Mouse (Mus musculus): ENCODE data around the gene Clock. TPM values are rescaled to one million over a fixed set of nuclear protein-coding genes. Genes with fewer than 3 reads are reported as not detected.

Gene Clock
- polyA plus RNA-seq, 1 experiment from 2014 or later, result 10.2 TPM

GRCm38 (mm10) chr5:76164827-76165226 lies 139.8 kb downstream of the Clock start:
- Histone ChIP-seq H3K9me3 (no peaks in the 10 kb centered on the region), H3K36me3 (replicated peaks) (no peaks in the 10 kb centered on the region), H3K4me3 (no peak overlapping the region), H3K27me3 (ENCODE audit: poor library complexity, severe bottlenecking) (no peaks in the 10 kb centered on the region), H3K4me1 (peaks cover 11% of the 10 kb centered on the region), H3K27ac (no peak overlapping the region)
- no peak for DNase-seq (ENCODE audit: extremely low spot score, low spot score)
- 75% methylated on average over 7 of the region's 7 CpGs for WGBS

- DNase-seq (ENCODE audit: extremely low spot score, low spot score), result no peak
- no peak overlapping the region for H3K4me3 ChIP-seq
- H3K9me3 ChIP-seq, result no peaks in the 10 kb centered on the region
- WGBS, result 61% methylated on average over 4 of the region's 4 CpGs
- H3K36me3 ChIP-seq (replicated peaks), result no peaks in the 10 kb centered on the region; the same call in 1 of the 2 replicates
- H3K27me3 ChIP-seq (ENCODE audit: poor library complexity, severe bottlenecking), result no peaks in the 10 kb centered on the region
- H3K27ac ChIP-seq, result no peak overlapping the region
- H3K4me1 ChIP-seq, result peaks cover 10% of the 10 kb centered on the region
Observed at GRCm38 (mm10) chr5:76163828-76164390, 140.7 kb downstream of the Clock start.

DNA sequence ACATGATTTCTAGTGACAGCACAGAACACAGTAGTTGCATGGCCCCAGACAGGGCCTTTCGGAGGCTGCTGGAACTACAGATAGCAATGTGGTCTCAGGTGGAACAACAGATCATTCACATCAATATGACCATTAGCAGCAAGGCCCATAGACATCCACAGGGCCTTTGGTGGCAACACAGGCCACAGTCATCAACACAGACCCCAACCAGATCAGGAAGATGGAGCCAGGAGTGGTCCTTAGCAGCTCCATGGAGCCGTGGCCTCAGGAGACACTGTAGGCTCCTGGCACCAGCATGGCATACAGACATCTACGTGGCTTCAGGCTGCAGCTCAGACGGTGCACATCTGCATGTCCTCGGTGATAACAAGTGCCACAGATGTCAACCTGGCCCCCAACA lies 141.7 kb downstream of the Clock start:
- DNase-seq (ENCODE audit: extremely low spot score, low spot score), result no peak
- 89% methylated on average over 5 of the region's 5 CpGs for WGBS
- Histone ChIP-seq H3K4me3 (no peak overlapping the region), H3K27ac (no peak overlapping the region), H3K36me3 (replicated peaks) (no peaks in the 10 kb centered on the region; the same call in 1 of the 2 replicates), H3K4me1 (peaks cover 10% of the 10 kb centered on the region), H3K27me3 (ENCODE audit: poor library complexity, severe bottlenecking) (no peaks in the 10 kb centered on the region), H3K9me3 (no peaks in the 10 kb centered on the region)

DNA sequence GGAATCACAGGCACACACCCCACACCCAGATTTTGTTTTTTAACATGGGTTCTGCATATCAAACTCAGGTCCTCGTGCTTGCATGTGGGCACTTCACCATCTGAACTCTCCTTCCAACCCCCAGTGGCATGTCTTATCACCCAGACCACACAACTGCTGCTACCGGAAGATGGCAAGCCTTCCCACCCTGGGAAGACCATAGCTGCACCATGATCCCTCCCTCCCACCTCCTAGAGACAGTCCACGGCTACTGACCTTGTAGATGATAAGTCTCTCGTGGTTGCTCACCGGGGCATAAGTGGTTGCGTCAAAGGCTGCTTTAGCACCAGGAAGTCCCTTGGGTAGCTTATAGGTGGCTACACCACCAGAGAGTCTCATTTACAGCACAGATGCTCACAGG lies 143.1 kb downstream of the Clock start:
- H3K27me3 ChIP-seq (ENCODE audit: poor library complexity, severe bottlenecking), result no peaks in the 10 kb centered on the region
- no peak overlapping the region for H3K4me3 ChIP-seq
- H3K4me1 ChIP-seq, result peaks cover 10% of the 10 kb centered on the region
- H3K36me3 ChIP-seq (replicated peaks), result no peaks in the 10 kb centered on the region; the same call in 1 of the 2 replicates
- H3K9me3 ChIP-seq, result no peaks in the 10 kb centered on the region
- DNase-seq (ENCODE audit: extremely low spot score, low spot score), result no peak
- no peak overlapping the region for H3K27ac ChIP-seq
- WGBS, result 95% methylated on average over 6 of the region's 6 CpGs

- WGBS, result 74% methylated on average over 3 of the region's 3 CpGs
- Histone ChIP-seq H3K27ac (no peak overlapping the region), H3K36me3 (replicated peaks) (peaks cover 7% of the 10 kb centered on the region), H3K27me3 (ENCODE audit: poor library complexity, severe bottlenecking) (no peaks in the 10 kb centered on the region), H3K4me3 (no peak overlapping the region), H3K4me1 (peaks cover 10% of the 10 kb centered on the region), H3K9me3 (no peaks in the 10 kb centered on the region)
- no peak for DNase-seq (ENCODE audit: extremely low spot score, low spot score)
Observed at GRCm38 (mm10) chr5:76160086-76160485, 144.5 kb downstream of the Clock start.

Other genes with a start within 250 kb of the Clock start
- gene Srd5a3, start 164.5 kb downstream of the Clock start, polyA plus RNA-seq (2016; fragmentation: Nextera tagmentation; extraction: Ambion mirVana), result 22.8 and 22.9 TPM in 2 replicates
- gene Tmem165, start 120.9 kb downstream of the Clock start, polyA plus RNA-seq (2016; fragmentation: Nextera tagmentation; extraction: Ambion mirVana), result 65.7 and 79.4 TPM in 2 replicates
- gene Pdcl2, start 26.4 kb upstream of the Clock start, polyA plus RNA-seq (2016; fragmentation: Nextera tagmentation; extraction: Ambion mirVana), result not detected in 2 replicates
- 0.84 and 0.99 TPM in 2 replicates for gene Nmu, start 59.0 kb upstream of the Clock start, polyA plus RNA-seq (2016; fragmentation: Nextera tagmentation; extraction: Ambion mirVana)
- gene Gm7271, start 179.2 kb upstream of the Clock start, polyA plus RNA-seq (2016; fragmentation: Nextera tagmentation; extraction: Ambion mirVana), result not detected in 2 replicates
- 45.6 and 46.8 TPM in 2 replicates for gene Exoc1, start 224.5 kb upstream of the Clock start, polyA plus RNA-seq (2016; fragmentation: Nextera tagmentation; extraction: Ambion mirVana)